Mouse (Mus musculus): ENCODE results near the gene Rgs13.

GRCm38 (mm10) chr1:144184955-144185715 is 8.0 kb upstream of the Rgs13 start:
- TF ChIP-seq POLR2A (IDR thresholded peaks at IDR 0.05; ENCODE audit: borderline replicate concordance, insufficient read depth, low read length) (no peak), CTCF (IDR thresholded peaks at IDR 0.05; ENCODE audit: borderline replicate concordance, insufficient read depth, low read depth, low read length) (no peak)
